Mouse (Mus musculus): ENCODE results near the gene Sh3kbp1.

- no peak for TF ChIP-seq POLR2A (IDR thresholded peaks at IDR 0.05; ENCODE audit: borderline replicate concordance, low read depth, low read length)
- TF ChIP-seq CTCF (IDR thresholded peaks at IDR 0.05; ENCODE audit: low read depth, low read length): no peak
Measured at GRCm38 (mm10) chrX:159809510-159809909, 182.4 kb downstream of the Sh3kbp1 start.
